Mouse (Mus musculus) cortical plate, adult 2 months (tissue): ENCODE data around the gene Napa.

Source experiments
- CTCF ChIP-seq: fragments of 200-500 bp; IDR thresholded peaks from 2 replicates; pipeline ENCODE4 v1.5.1; 2011; ENCODE audit warnings: mild to moderate bottlenecking, control low read depth, low read length; ENCODE audit not compliant: insufficient read depth; ENCODE audit errors: extremely low read depth
- POLR2A ChIP-seq: fragments of 200-500 bp; IDR thresholded peaks from 2 replicates; pipeline ENCODE4 v1.6.1; 2011; ENCODE audit warnings: mild to moderate bottlenecking, low read length, control low read depth; ENCODE audit not compliant: insufficient read depth; ENCODE audit errors: extremely low read depth

- TF ChIP-seq CTCF (no peak), POLR2A (no peak)
These were observed 43.3 kb upstream of the Napa start for GRCm38 (mm10) chr7:16054966-16055365.
